18 mouse cellular contexts compared by ENCODE assay signal in genomic region chr12:28796881-28797420, GRCm38 (mm10). TPM values are rescaled to one million over a fixed set of nuclear protein-coding genes. Genes with fewer than 3 reads are reported as not detected.
DNase-seq lines count a peak whose midpoint lies in the region; ATAC-seq and TF ChIP-seq lines count a peak whose summit lies in the region.
"Had no signal": no experiment of that assay in that cellular context is flagged by ENCODE, and none has a peak within 500 bp of the region (broad histone marks: within the 10 kb centered on the region; RNA-seq: fewer than 3 reads in every experiment).

No protein-coding gene starts in this region.

- TF ChIP-seq CTCF in left cerebral cortex, adult 2 months (IDR thresholded peaks at IDR 0.05) = no peak
- TF ChIP-seq CTCF in midbrain, postnatal 0 days (IDR thresholded peaks at IDR 0.05) = no peak

- H3K9ac ChIP-seq in midbrain, postnatal 0 days (replicated peaks; ENCODE audit: low read length, poor library complexity, severe bottlenecking) = no peak overlapping the region
- H3K9ac ChIP-seq: embryonic facial prominence, embryonic 13.5 days; forebrain, embryonic 15.5 days; limb, embryonic 12.5 days; liver, embryonic 13.5 days; lung, embryonic 14.5 days had no signal

- H3K4me3 ChIP-seq in left cerebral cortex, adult 2 months = no peak overlapping the region
- no peak overlapping the region for H3K4me3 ChIP-seq in midbrain, postnatal 0 days (ENCODE audit: low read depth, low read length)
- H3K4me3 ChIP-seq: embryonic facial prominence, embryonic 13.5 days; forebrain, embryonic 15.5 days; limb, embryonic 12.5 days; liver, embryonic 13.5 days had no signal

- peak overlapping the region; percentile 6; the same call in 1 of the 2 replicates for H3K27ac ChIP-seq in left cerebral cortex, adult 2 months
- no peak overlapping the region for H3K27ac ChIP-seq in midbrain, postnatal 0 days (ENCODE audit: low read depth, low read length)
- H3K27ac ChIP-seq: embryonic facial prominence, embryonic 13.5 days; forebrain, embryonic 15.5 days; limb, embryonic 12.5 days; liver, embryonic 13.5 days had no signal

- no peak overlapping the region for H3K4me2 ChIP-seq in midbrain, postnatal 0 days (ENCODE audit: low read depth, low read length, poor library complexity, severe bottlenecking)
- H3K4me2 ChIP-seq: embryonic facial prominence, embryonic 13.5 days; forebrain, embryonic 15.5 days; limb, embryonic 12.5 days; liver, embryonic 13.5 days; lung, embryonic 14.5 days had no signal

- ATAC-seq in midbrain, postnatal 0 days (ENCODE audit: low FRiP score) = no peak
- ATAC-seq: forebrain, embryonic 15.5 days had no signal

- no peaks in the 10 kb centered on the region for H3K27me3 ChIP-seq in midbrain, postnatal 0 days (ENCODE audit: insufficient read depth, low read length)
- H3K27me3 ChIP-seq: embryonic facial prominence, embryonic 13.5 days; forebrain, embryonic 15.5 days; limb, embryonic 12.5 days; liver, embryonic 13.5 days had no signal

- peak; percentile 20 for DNase-seq in adrenal gland, adult 2 months
- DNase-seq in adrenal gland, adult (ENCODE audit: inconsistent age in 2 of 2, low spot score in 1 of 2) = no peak
- DNase-seq in left cerebral cortex, adult 2 months (ENCODE audit: extremely low spot score in 1 of 2, low spot score in 2 of 2) = no peak
- no peak for DNase-seq in left cerebral cortex, postnatal 36 days (ENCODE audit: low spot score in 2 of 2)
- DNase-seq in ZHBTc4 (ENCODE audit: low read depth, low spot score) = peak; percentile 73
- DNase-seq in midbrain, postnatal 0 days (ENCODE audit: low spot score) = peak; percentile 36
- no peak for DNase-seq in kidney, adult 8-10 months
- no peak for DNase-seq in layer of hippocampus, adult 8-10 months (ENCODE audit: low spot score in 2 of 2)
- DNase-seq: adrenal gland, postnatal 10 days; cerebellum, adult 9-11 months; kidney, adult 18-20 months; kidney, postnatal 10 days; liver, embryonic 13.5 days; lung, embryonic 14.5 days; thymus, postnatal 25 days had no signal

- H3K4me1 ChIP-seq in midbrain, postnatal 0 days (ENCODE audit: insufficient read depth, low read length) = peaks cover 6% of the 10 kb centered on the region; the same call in 1 of the 2 replicates

- no peaks in the 10 kb centered on the region for H3K9me3 ChIP-seq in midbrain, postnatal 0 days (ENCODE audit: low read length)
- H3K9me3 ChIP-seq: embryonic facial prominence, embryonic 13.5 days; forebrain, embryonic 15.5 days; liver, embryonic 13.5 days had no signal

- no peaks in the 10 kb centered on the region for H3K36me3 ChIP-seq in midbrain, postnatal 0 days (ENCODE audit: insufficient read depth, low read length)
- H3K36me3 ChIP-seq: embryonic facial prominence, embryonic 13.5 days; forebrain, embryonic 15.5 days; limb, embryonic 12.5 days had no signal

- intact Hi-C loops in left cerebral cortex, adult 2 months (cut with DNase I) = no loop called here
- intact Hi-C loops in left cerebral cortex, postnatal 36 days (cut with DNase I) = no loop called here

RNA-seq across cellular contexts. Expression of gene Eipr1, which starts 45.3 kb away (rescaled TPM):
- 10 to 100 TPM; 21.8 to 23.5 TPM for total RNA-seq in adrenal gland, adult 2 months (2021)
- polyA plus RNA-seq in adrenal gland, adult 2 months (2012; rRNA removed) = 23.1 TPM in 2 replicates
- total RNA-seq in left cerebral cortex, adult 2 months (2021) = 10 to 100 TPM; 64.0 to 65.1 TPM
- 10 to 100 TPM; 63.9 to 65.5 TPM for total RNA-seq in left cerebral cortex, postnatal 36 days (2021)
- 57.4 and 62.2 TPM in 2 replicates for total RNA-seq in midbrain, postnatal 0 days (2014; rRNA removed)
- 59.6 and 66.4 TPM in 2 replicates for polyA plus RNA-seq in midbrain, postnatal 0 days (2015; fragmentation: Nextera tagmentation; extraction: Ambion mirVana)
- 10 to 100 TPM; 45.7 to 63.2 (median 54.1) TPM for total RNA-seq in layer of hippocampus, adult 8-10 months (2022)

RNA-seq across cellular contexts. Expression of gene Trappc12, which starts 46.7 kb away (rescaled TPM):
- total RNA-seq in adrenal gland, adult 2 months (2021) = 10 to 100 TPM; 32.7 to 39.2 TPM
- 18.1 and 22.6 TPM in 2 replicates for polyA plus RNA-seq in adrenal gland, adult 2 months (2012; rRNA removed)
- 10 to 100 TPM; 61.4 to 63.0 TPM for total RNA-seq in left cerebral cortex, adult 2 months (2021)
- total RNA-seq in left cerebral cortex, postnatal 36 days (2021) = 10 to 100 TPM; 61.3 to 62.7 TPM
- total RNA-seq in midbrain, postnatal 0 days (2014; rRNA removed) = 53.2 and 54.4 TPM in 2 replicates
- polyA plus RNA-seq in midbrain, postnatal 0 days (2015; fragmentation: Nextera tagmentation; extraction: Ambion mirVana) = 37.9 and 38.8 TPM in 2 replicates
- total RNA-seq in layer of hippocampus, adult 8-10 months (2022) = 10 to 100 TPM; 56.4 to 64.8 (median 59.1) TPM

Comparison
In these comparisons a context has a peak if more than half of its experiments do, and no peak if none do; other contexts are left out.
1. DNase-seq: peak in adrenal gland, adult 2 months (single experiment), ZHBTc4 (single experiment) and midbrain, postnatal 0 days (single experiment); none in adrenal gland, adult (0 of 2), left cerebral cortex, adult 2 months (0 of 2), left cerebral cortex, postnatal 36 days (0 of 2), kidney, adult 8-10 months (0 of 2) and layer of hippocampus, adult 8-10 months (0 of 2).